Mouse (Mus musculus) erythroblast, embryonic 14.5 days (primary cell): ENCODE results near the gene Atp13a5. TPM values are rescaled to one million over a fixed set of nuclear protein-coding genes. Genes with fewer than 3 reads are reported as not detected.

Source experiments
- H3K27me3 ChIP-seq: 2 replicates; pipeline ENCODE4 v1.6.1; 2012; ENCODE audit warnings: inconsistent platforms; ENCODE audit not compliant: control insufficient read depth
- H3K36me3 ChIP-seq: 2 replicates; pipeline ENCODE4 v1.6.1; 2012; ENCODE audit warnings: mild to moderate bottlenecking, inconsistent platforms; ENCODE audit not compliant: control insufficient read depth
- H3K4me1 ChIP-seq: 2 replicates; pipeline ENCODE4 v1.6.1; 2012; ENCODE audit warnings: inconsistent platforms; ENCODE audit not compliant: control insufficient read depth
- H3K4me3 ChIP-seq: replicated peaks from 2 replicates; pipeline ENCODE3; 2012; ENCODE audit warnings: moderate library complexity, mild to moderate bottlenecking, inconsistent platforms
- H3K9me3 ChIP-seq: 2 replicates; pipeline ENCODE4 v1.6.1; 2012; ENCODE audit warnings: low read length, inconsistent platforms, mixed read lengths; ENCODE audit not compliant: control insufficient read depth
- GATA1 ChIP-seq: IDR thresholded peaks from 2 replicates; pipeline ENCODE4 v1.6.1; 2012; ENCODE audit warnings: low read length, inconsistent platforms, mixed read lengths
- TAL1 ChIP-seq: IDR thresholded peaks from 3 replicates; pipeline ENCODE4 v1.6.1; 2012; ENCODE audit warnings: low read length, inconsistent platforms, mixed read lengths
- polyA plus RNA-seq: library from polyadenylated mRNA; stranded (reverse); fragments of >175 nt; gene quantifications from 2 replicates; pipeline ENCODE4 v1.2.3, GENCODE M21; 2012

Atp13a5 gene
- polyA plus RNA-seq, result not detected in 2 replicates

DNA sequence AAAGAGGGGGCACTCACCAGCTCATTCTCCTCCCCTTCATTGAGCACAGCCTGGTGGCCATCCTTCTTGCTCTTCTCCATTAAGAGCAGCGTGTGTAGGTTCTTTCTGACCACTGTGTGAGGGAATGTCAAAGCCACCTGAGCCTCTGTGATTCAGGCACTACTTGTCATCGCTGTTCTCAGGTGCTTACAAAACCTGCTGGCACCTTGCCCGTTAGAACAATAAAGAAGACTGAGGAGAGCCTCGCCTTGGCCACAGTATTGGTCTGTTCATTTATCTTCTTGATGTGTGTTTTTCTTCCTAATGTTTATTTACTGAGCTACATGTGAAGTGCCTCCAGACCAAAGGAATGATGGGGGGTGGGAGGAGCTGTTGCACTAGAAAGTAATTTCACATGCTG, at the start of gene Atp13a5:
Gene Atp13a5 (minus strand): TSS at position 275 of the 400 bp plus-strand sequence.
- H3K36me3 ChIP-seq, result no peaks in the 10 kb centered on the region
- no peak within 1 kb of the TSS for H3K4me3 ChIP-seq
- no peaks in the 10 kb centered on the region for H3K27me3 ChIP-seq
- TF ChIP-seq GATA1, result no peak
- no peak for TF ChIP-seq TAL1
- no peaks in the 10 kb centered on the region for H3K4me1 ChIP-seq
- H3K9me3 ChIP-seq, result peaks cover 4% of the 10 kb centered on the region; the same call in 1 of the 2 replicates

DNA sequence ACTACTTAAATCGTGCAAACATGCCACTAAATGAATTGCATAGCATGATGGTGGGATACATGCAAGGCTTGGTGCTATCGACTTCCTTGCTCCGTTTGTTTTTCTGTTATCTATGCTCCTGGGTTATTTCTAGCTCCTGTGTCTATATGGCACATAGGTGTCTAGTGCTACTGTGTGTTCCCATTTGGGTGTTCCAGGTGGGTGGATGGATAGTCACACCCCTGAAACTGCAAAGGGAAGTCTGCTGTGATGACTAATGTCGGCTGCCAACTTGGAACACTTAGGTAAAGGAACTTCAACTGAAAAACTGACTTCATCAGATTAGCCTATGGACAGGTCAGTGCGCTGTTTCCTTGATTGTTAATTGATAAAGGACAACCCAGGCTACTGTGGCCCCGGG, 36.3 kb upstream of the Atp13a5 start:
- TF ChIP-seq TAL1 (no peak), GATA1 (no peak)
- Histone ChIP-seq H3K27me3 (no peaks in the 10 kb centered on the region), H3K4me1 (no peaks in the 10 kb centered on the region), H3K36me3 (no peaks in the 10 kb centered on the region), H3K9me3 (peaks cover 5% of the 10 kb centered on the region; the same call in 1 of the 2 replicates), H3K4me3 (no peak overlapping the region)

DNA sequence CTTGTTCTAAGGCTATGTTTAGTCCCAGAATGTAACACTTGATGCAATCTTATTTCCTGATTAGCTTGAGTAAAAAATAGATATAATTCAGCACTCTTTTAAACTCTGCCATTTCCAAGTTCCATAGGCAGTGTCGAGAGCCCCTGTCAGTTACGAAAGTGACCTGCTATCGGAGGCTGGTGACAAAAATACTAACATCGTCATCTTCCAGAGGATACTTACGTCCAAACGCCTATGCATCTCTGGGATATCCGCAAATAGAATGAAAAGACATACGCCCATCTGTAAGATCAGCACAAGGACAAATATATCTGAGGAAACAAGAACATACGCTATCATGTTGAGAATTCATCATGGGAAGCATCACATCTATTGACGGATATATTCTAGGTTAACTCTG, 28.8 kb upstream of the Atp13a5 start:
- Histone ChIP-seq H3K4me1 (no peaks in the 10 kb centered on the region), H3K4me3 (no peak overlapping the region), H3K9me3 (peaks cover 2% of the 10 kb centered on the region; the same call in 1 of the 2 replicates), H3K27me3 (no peaks in the 10 kb centered on the region), H3K36me3 (no peaks in the 10 kb centered on the region)
- TF ChIP-seq TAL1 (no peak), GATA1 (no peak)

GRCm38 (mm10) chr16:29399079-29399478, 20.5 kb upstream of the Atp13a5 start:
- H3K4me3 ChIP-seq, result no peak overlapping the region
- H3K36me3 ChIP-seq, result no peaks in the 10 kb centered on the region
- no peaks in the 10 kb centered on the region for H3K4me1 ChIP-seq
- H3K27me3 ChIP-seq, result no peaks in the 10 kb centered on the region
- TF ChIP-seq TAL1 (no peak), GATA1 (no peak)
- no peaks in the 10 kb centered on the region; the same call in 1 of the 2 replicates for H3K9me3 ChIP-seq

DNA sequence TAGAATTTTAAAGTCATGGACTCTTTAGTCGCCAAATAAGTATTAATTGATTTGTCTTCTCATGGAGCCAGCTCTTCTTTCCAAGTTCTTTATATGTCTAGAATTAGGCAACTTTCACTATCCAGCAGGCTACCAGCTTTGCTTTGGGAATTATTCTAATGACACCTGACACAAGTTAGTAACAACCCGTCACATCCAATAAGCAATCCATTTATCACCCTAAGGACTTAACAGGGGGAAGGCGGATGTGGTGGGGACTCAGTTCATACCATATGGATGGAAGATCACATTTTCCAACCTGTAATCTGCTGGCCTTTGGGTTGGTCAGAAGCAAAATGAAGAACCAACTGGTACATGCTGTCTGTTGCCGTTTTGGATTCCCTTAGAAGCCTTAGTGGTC, 6.2 kb upstream of the Atp13a5 start:
- TF ChIP-seq GATA1, result no peak
- no peak for TF ChIP-seq TAL1

GRCm38 (mm10) chr16:29374636-29375035, 3.9 kb downstream of the Atp13a5 start:
- H3K9me3 ChIP-seq, result no peaks in the 10 kb centered on the region
- TF ChIP-seq GATA1, result no peak
- no peak for TF ChIP-seq TAL1
- H3K4me3 ChIP-seq, result no peak overlapping the region

More for the DNA sequence above, 6.2 kb upstream of the Atp13a5 start:
- Histone ChIP-seq H3K4me3 (no peak overlapping the region), H3K9me3 (peaks cover 4% of the 10 kb centered on the region; the same call in 1 of the 2 replicates), H3K27me3 (no peaks in the 10 kb centered on the region), H3K4me1 (no peaks in the 10 kb centered on the region), H3K36me3 (no peaks in the 10 kb centered on the region)

GRCm38 (mm10) chr16:29331351-29332044, 47.0 kb downstream of the Atp13a5 start:
- Histone ChIP-seq H3K27me3 (no peaks in the 10 kb centered on the region), H3K4me1 (no peaks in the 10 kb centered on the region), H3K9me3 (no peaks in the 10 kb centered on the region), H3K36me3 (no peaks in the 10 kb centered on the region), H3K4me3 (no peak overlapping the region)
- TF ChIP-seq GATA1, result no peak
- TF ChIP-seq TAL1, result no peak

More at GRCm38 (mm10) chr16:29374636-29375035, 3.9 kb downstream of the Atp13a5 start:
- H3K27me3 ChIP-seq, result no peaks in the 10 kb centered on the region
- H3K36me3 ChIP-seq, result no peaks in the 10 kb centered on the region
- H3K4me1 ChIP-seq, result no peaks in the 10 kb centered on the region

- H3K9me3 ChIP-seq, result no peaks in the 10 kb centered on the region
- TF ChIP-seq TAL1 (no peak), GATA1 (no peak)
- no peaks in the 10 kb centered on the region for H3K36me3 ChIP-seq
- no peak overlapping the region for H3K4me3 ChIP-seq
- no peaks in the 10 kb centered on the region for H3K4me1 ChIP-seq
- H3K27me3 ChIP-seq, result no peaks in the 10 kb centered on the region
These were observed 47.6 kb downstream of the Atp13a5 start for GRCm38 (mm10) chr16:29330948-29331347.

- Histone ChIP-seq H3K9me3 (no peaks in the 10 kb centered on the region), H3K4me1 (no peaks in the 10 kb centered on the region), H3K4me3 (no peak overlapping the region), H3K36me3 (no peaks in the 10 kb centered on the region), H3K27me3 (no peaks in the 10 kb centered on the region)
- TF ChIP-seq TAL1 (no peak), GATA1 (no peak)
These were observed 49.3 kb downstream of the Atp13a5 start for GRCm38 (mm10) chr16:29329213-29329612.
